Mouse (Mus musculus) thymus, postnatal 4 days (tissue): ENCODE results near the gene Vrk3.
A peak's percentile ranks its signal among the peaks of the same experiment; 100 is the strongest.
"Not testable (repeated sequence)": the region's sequence is repeated elsewhere in the genome, so short reads cannot be mapped to it uniquely, and the experiment has no call there.

ENCODE experiments used
- DNase-seq: peaks from one replicate; pipeline ENCODE4 v3.0.0; 2021

Gene Vrk3

DNA sequence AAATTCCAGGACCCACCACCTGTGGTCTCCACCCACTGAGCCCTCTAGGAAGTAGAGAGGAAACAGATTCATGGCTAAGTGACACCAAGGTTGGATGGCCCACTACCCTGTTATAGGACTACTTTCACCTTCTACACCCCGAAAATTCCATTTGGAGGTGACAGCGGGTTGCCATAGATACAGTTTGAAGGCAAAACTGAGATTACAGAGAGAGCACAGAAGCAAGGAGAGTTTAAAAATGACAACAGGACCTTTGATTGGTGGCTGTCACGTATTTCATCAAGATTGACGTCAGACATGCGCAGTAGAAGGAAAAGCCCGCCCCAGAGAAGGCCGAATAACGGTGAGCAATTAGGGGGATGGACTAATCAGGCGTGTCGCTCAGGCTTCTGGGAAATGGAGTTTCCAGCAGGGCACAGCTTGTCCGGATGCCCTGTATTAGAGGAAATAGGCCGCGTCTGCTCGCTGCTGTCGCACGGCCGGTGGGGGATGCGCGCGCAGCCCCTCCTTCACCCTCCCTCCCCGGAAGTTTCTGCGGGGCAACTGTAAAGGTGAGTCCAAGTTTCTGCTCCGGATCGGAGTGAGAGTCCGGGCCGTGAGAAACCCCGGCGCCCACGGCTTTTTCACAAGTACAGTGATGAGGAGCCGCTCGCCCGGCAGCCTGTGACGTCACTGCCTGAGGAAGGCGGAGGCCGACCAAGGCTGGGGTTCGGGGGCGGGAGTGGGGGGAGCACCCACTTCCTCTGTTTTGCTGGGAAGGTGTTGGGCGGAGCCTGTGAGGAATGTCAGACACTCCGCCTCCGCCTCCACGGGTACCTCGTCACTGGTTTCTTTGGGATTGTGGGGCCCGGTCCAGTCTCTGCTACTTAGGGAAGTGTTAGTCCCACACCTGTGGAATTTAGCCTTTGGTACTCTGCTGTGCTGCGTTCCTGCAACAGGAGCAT, at the start of gene Vrk3:
Gene Vrk3 (plus strand): TSS at position 313 of the 944 bp plus-strand sequence.
- peak; percentile 91 for DNase-seq

GRCm38 (mm10) chr7:44701921-44702320, 46.3 kb upstream of the Vrk3 start:
- DNase-seq, result peak; percentile 20

DNA sequence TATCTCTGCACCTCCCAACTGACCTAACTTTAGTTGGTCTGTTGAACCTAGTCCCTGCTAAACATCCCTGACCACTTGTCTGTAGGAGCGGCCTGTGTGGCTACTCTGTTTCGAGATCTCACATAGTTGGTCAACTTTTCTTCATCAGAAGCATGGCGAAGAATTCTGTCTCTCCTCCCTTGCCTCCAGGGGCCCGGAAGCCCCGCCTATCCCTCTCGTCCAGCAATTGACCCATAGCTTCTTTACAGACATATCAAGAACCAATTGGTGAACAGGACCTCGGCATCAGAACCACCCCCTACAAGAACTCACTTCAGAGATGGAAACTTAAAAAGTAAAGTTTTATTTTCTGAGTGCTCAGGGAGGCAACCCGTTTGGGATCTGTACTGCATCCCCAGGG, 45.2 kb upstream of the Vrk3 start:
- no peak for DNase-seq

GRCm38 (mm10) chr7:44704363-44704762, 43.9 kb upstream of the Vrk3 start:
- DNase-seq, result peak; percentile 54

- DNase-seq, result no peak
Observed at GRCm38 (mm10) chr7:44705086-44705485, 43.1 kb upstream of the Vrk3 start.

GRCm38 (mm10) chr7:44706322-44706721, 41.9 kb upstream of the Vrk3 start:
- DNase-seq, result no peak

DNA sequence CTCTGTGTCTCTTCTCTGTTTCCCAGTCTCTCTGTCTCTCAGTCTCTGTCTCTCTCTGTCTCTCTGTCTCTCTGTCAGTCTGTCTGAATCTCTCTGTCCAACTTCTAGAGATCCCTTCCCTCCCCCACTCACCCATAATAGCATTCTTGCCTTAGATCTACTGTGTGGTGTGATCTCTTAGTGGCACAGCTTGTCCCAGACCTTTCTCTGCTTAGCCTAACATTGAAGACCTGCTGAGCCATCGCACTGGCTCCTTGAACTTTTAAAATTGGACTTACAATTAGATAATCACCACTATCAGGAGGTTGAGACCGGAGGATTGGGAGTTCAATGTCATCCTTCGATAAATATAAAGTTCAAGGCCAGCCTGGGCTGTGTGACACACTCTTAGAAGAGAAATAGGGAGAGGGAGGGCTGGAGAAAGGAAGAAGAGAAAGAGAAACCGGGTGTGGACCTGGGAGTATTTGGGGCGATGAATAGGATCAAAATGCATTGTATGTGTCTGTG, 41.0 kb upstream of the Vrk3 start:
- no peak for DNase-seq

GRCm38 (mm10) chr7:44708093-44708492, 40.1 kb upstream of the Vrk3 start:
- not testable (repeated sequence) for DNase-seq

- no peak for DNase-seq
Observed at GRCm38 (mm10) chr7:44708574-44708973, 39.6 kb upstream of the Vrk3 start, which contains the start of gene Izumo2. Gene Izumo2 (plus strand): TSS chr7:44708742.

DNA sequence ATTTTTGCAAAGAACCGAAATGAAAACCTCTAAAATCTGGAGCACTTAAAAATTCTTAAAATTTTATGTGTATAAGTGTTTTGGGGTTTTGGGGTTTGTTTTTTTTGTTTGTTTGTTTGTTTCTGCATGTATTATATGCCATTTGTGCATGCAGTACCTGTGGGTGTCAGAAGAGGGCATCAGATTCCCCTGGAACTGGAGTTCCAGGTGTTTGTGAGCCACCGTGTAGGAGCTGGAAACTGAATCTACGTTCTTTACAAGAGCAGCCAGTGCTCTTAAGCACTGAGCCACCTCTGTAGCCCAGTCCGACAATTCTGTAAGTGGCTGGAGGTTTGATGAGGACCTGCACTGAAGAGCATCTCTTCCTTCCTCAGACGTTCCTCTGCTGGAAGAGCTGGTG, 38.3 kb upstream of the Vrk3 start:
- DNase-seq, result no peak

DNA sequence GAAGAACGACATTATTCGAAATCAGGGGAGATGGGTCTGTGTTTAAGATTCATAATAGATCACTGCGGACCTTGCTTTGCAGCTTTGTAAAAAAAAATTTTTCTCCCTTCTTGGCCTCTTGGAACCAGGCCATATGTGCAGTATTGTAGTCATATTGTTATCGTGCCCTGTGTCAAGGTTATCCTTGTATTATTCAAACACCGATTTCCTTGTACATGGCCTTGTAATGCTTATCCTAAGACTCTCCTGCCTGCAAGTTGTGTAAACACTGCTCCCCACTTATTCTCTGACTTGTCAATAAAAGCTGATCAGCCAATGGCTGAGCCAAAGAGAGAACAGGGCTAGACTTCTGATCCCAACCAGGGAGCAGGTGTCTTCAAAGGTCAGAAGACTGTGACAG, 26.2 kb upstream of the Vrk3 start:
- DNase-seq, result no peak

GRCm38 (mm10) chr7:44724316-44724715, 23.9 kb upstream of the Vrk3 start:
- DNase-seq, result peak; percentile 40

DNA sequence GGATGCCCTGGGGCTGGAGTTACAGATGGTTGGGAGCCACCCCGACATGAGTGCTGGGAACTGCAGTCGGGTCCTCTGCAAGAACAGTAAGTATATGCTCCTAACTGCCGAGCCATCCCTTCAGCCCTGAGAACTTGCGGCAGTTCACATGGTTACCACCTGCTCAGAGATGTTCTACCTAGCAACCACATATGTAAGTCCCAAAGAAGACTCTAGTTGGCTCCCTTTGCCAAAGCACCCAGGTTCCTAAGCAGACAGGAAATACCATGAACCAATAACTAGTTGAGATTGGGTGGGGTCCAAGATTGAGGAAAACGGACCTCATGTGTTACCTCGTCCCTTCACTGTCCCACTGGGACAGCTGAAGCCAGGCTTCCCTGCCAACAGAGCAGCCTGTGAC, 21.9 kb upstream of the Vrk3 start:
- no peak for DNase-seq

- DNase-seq, result no peak
Observed at GRCm38 (mm10) chr7:44727151-44727550, 21.1 kb upstream of the Vrk3 start.

DNA sequence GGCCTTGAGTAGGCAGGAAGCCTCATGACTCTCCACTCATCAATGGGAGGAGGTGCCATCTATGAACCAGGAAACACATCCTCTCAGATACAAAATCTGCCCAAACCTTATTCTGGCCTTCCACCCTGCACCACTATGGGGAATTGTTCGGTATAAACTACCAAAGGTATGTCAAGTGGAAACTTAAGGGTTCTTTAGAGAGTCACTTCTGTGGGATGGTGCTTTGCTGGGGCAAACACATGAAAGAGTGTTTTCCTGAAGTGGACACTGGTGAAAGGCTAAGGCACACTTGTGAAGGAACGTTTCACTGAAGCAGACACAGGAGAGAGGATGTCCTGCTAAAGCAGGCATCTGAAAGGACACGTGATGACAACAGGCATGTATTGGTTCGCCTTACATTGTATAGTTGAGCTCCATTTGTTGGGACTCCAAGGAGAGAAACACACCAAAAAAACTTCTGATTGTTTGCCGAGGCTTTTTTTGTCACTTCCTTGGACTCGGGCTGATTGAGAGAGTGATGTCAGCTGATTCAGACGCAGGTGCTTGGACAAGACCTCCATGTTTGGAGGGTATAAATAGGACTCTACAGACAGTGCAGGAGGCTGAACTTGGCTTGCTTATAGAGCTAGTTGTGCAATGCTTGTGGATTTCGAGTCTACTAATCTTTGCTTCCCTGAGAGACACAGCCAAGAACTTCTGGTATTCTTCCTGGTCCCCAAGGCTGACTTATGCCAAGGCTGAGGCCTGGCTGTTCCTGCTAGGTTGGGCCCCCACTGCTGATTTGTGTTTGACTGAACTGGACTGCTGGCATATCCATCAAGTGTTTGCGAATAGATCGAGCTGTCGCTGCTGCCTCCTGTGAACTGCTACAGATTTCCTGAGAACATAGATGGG, 19.9 kb upstream of the Vrk3 start:
- DNase-seq, result no peak

DNA sequence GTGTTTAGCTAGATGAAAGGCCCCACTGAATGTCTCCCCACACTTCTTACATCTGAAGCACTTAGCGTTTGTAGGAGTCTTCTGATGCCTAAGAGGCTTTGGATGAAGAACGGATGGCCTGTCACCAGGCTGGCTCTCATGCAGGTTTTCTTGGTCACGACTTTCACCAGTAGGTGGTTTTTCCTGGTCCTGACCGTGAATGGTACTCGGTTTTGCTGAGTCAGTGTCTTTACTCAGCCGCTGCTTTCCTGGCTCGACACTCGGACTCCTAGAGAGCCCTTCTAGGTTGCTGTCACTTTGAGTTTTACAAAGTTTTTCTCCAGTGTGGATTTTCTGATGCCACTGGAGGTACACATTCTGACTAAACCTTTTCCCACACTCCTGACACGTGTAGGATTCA, 14.5 kb upstream of the Vrk3 start:
- DNase-seq, result no peak

- peak; percentile 20 for DNase-seq
Observed at GRCm38 (mm10) chr7:44741361-44741760, 6.9 kb upstream of the Vrk3 start.

- no peak for DNase-seq
Observed at GRCm38 (mm10) chr7:44744270-44744669, 3.9 kb upstream of the Vrk3 start.

DNA sequence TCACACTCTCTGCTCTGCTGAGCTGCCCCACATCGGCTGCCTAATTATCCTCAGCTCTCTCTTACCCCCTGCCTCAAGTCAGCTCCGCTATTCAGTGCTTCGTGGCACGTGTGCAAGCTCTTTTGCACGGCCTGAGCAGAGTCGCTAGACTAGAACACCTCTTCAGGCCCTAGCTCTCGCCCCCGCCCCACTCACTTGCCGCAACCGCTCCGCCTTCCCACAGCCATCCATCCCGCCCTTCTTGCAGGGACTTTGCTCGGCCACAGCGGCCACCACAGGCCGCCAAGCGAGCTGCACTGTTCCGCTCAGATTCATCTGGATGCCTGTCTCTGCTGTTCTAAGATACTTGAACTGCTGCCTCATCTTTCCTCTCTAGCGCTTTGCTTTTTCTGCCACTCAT, 3.1 kb upstream of the Vrk3 start:
- peak; percentile 90 for DNase-seq

GRCm38 (mm10) chr7:44747115-44747514, 1.1 kb upstream of the Vrk3 start:
- DNase-seq, result no peak

- not testable (repeated sequence) for DNase-seq
Observed at GRCm38 (mm10) chr7:44750950-44751349, 2.7 kb downstream of the Vrk3 start, which contains the start of gene Zfp473. Gene Zfp473 (minus strand): TSS chr7:44751050.

- no peak for DNase-seq
Observed at GRCm38 (mm10) chr7:44757164-44757563, 9.0 kb downstream of the Vrk3 start.

GRCm38 (mm10) chr7:44760366-44760765, 12.2 kb downstream of the Vrk3 start:
- DNase-seq, result no peak
